Mouse (Mus musculus): Measurements from ENCODE around the gene Abca17.

Gene Abca17

DNA sequence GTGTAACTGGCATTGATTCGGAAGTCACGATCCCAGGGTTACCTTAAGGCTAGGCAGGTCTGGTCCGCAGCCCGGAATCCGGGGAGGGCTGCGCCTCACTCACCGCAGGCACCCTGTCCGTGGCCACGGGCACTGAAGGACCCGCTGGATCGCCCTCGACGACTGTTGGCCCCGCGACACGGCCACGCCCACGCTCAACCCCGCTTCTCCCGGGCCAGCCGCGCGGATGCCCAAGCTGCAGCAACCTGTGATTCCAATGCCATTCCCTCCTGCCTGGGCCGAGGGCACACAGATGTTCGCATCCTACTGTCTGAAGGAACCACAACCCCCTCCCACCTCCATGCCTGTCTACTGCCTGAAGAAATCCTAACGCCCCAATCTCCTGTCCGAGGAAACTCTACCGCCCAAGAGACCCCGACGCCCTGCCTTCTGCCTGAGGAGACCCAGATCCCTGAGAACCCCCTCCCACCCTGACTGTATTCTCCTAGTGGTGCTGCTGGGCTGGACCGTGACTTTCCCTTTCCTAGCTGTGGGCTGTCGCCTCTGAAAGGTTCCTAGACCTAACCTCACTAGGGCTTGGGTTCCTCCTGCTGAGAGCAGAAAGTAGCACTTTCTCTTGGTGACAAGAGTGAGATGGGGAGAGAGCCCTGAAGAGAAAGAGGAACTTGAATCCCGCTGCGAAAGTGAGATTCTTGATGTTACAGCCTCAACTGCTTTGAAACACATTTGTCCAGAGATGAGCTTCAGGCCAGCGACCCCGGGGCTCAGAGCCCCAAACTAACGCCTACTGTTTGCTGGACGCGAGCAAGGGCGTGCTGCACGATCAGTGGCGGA is at the start of gene Abca17:
TSS of gene Abca17 (minus strand) at position 143 of the 834 bp plus-strand sequence.
- DNase-seq (ENCODE audit: low read depth): no peak

DNA sequence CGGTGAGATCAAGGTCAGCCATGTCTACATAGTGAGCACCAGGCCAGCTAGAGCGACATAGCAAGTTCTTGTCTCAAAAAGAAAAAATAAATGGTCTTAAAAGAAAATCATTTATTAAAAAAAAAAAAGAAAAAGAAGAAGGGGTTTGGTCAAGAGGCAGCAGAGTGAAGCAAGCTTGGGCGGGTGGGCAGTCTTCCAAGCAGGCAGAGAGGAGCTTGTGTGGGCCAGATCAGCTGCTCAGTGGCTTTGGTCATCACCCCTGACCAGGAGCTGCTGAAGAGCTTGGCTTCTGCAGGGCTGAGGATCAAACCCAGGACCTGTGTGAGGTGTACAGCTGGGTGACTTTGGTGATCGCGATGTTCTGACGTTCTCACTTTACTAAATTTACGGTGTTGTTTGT is 43.6 kb upstream of the Abca17 start:
- no peak for DNase-seq (ENCODE audit: low read depth)

DNA sequence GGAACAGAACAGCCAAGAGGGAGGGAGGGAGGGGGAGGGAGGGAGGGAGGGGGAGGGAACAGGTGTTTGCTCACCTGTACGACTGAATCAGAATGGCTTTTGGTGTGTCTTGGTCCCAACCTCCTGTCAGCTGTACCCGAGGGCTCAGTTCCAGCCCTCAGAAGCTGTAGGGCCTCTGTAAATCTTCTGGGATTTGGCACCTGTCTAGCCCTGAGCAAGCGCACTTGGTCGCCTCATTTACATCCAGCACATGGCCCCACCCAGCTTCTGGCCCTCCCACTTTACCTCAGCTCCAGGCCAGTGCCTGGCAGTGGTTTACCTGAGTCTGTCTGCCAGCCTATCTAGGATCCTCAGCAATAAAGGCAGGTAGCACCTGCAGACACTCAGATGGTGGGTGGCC is 42.7 kb upstream of the Abca17 start:
- no peak for DNase-seq (ENCODE audit: low read depth)

DNA sequence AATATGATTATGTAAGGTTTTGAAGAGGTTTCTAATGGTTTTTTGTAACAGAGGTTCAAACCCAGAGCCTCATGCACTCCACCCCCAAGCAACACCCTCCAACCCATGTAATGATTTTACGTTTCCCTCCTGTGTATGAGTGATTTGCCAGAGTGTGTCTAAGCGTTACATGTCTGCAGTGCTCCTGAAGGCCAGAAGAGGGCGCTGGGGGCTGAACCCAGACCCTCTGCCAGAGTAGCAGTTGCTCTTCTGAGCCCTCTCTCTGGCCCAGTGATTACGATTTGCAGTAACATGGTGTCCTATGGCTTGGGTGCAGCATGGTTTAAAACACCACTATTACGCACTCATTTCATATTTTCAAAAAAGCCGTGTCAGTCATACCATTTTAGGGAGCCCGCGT is 40.3 kb upstream of the Abca17 start:
- no peak for DNase-seq (ENCODE audit: low read depth)

DNA sequence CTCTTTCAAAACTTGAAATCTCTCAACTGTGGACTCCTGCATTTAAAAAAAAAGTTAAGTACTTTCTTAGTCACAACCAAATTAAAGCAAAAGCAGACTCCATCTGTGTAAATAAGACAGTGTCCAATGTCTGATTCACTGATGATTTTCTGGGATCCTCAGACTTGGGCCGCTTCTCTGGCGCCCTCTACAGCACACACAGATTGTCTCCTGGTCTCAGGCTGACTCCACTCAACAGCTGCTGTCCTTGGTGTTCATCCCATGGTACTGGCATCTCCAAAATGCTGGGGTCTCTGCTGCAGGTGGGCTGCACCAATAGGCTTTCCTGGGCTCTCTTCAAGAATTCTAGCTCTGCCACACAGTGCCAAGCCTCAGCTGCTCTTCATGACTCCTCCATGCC is 39.0 kb upstream of the Abca17 start:
- DNase-seq (ENCODE audit: low read depth): peak; percentile 46

DNA sequence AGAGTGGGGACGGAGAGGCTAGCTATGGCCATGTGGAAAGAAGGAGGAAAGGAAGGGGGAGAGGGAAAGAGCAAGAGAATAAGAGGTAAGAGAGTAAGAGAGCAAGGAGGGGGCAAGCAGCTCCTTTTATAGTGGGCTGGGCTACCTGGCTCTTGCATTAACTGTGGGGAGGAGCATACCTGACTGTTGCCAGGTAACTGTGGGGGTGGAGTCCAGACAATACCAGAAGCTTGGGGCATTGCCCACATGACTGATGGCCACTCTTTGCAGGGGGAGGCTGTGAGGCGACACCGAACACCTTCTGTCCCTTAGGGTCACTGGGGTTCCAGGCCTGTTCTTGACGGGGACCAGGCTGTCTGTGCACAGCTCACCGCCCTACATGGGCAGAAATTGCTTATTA is 37.8 kb upstream of the Abca17 start:
- no peak for DNase-seq (ENCODE audit: low read depth)

DNA sequence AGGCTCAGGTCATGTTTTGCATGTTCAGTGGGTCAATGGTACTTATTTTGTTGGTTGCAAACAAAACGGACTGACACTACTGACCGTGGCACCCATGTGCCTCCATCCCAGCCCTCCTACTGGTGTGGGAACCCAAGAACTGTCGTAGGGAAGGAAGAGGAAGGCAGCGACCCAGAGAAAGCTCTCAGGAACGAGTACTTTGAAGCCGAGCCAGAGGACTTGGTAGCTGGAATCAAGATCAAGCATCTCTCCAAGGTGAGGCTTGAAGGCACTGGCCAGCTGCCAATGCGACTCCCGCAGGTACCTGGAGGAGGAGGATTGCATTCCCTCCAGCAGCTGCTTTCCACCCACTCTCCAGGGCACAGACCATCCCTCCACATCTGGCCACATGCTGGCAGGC is 32.9 kb upstream of the Abca17 start:
- no peak for DNase-seq (ENCODE audit: low read depth)

DNA sequence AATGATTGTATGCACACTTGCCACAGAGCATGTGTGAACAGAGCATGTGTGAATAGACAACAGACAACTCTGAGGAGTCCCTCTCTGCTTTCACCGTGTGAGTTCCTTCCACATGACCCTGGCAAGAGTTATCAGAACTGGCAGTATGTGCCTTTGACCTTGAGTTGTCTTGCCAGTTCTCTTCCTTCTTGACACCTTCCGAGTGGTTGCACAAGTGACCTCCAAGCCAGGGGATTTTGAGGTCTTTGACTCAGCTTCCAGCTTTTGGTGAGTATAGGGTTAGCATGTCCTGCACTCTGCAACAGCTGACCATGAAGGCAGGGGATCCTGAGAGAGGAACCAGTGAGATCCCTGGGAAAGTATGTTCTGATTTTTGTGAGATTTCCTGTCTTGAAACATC is 27.6 kb upstream of the Abca17 start:
- no peak for DNase-seq (ENCODE audit: low read depth)

DNA sequence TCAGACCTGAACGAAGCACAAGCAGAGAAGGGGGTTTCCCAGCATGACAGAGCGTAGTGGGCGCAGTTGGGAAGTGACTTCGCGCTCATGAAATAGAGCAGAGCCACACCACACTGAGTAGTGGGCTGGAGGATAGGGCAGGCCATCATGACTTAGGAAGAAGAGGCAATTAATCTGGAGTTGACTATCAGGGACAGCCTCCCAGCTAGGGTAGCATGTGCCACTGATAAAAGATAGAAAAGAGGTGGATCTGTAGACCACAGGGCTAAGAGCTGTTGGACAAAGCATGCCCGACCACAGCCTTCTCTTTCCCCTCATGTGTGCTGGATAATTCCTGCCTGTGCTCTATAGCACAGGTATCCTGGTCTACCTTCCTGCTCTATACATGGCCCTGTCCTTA is 25.0 kb upstream of the Abca17 start:
- DNase-seq (ENCODE audit: low read depth): no peak

DNA sequence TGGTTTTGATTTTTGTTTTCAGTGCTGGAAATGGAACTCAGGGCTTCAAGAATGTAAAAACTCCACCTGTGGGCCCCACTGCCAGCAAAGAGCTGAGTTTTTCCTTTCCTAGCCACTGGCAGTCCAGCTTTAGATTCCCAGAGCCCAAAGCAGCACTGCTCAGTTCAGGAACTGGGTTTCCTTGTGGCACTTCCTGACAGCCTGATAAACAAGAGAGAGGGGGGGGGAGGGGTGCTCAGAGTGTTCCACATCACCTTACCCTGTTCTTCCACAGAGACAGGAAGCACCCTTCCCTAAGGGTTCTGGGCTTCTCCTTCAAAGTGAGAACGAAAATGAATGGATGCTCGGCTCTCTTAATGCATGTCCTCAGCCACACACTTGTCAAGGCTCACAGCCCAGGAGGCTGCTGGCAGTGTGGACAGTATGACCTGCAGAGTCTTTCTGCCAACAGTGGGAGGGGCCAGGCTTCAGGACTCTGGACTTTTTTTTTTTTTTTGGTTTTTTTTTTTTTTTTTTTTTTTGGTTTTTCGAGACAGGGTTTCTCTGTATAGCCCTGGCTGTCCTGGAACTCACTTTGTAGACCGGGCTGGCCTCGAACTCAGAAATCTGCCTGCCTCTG is 24.3 kb upstream of the Abca17 start:
- DNase-seq (ENCODE audit: low read depth): no peak

DNA sequence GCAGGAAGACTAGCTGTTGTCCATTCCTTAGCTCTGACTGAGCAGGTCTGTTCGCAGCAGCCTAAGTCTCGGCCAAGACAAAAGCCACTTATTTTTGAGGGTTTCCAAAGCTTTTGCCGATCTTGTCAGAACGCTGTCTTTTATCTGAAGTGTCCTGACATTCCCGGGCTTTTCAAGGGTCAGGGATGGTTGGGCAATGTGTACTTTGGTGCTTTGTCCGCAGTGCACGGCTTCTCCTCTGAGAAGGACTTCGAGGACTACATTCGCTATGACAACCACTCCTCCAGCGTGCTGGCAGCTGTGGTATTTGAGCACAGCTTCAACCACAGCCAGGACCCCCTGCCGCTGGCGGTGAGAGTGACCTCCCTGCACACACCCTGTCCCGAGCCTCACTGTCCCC is 15.0 kb upstream of the Abca17 start:
- DNase-seq (ENCODE audit: low read depth): no peak

DNA sequence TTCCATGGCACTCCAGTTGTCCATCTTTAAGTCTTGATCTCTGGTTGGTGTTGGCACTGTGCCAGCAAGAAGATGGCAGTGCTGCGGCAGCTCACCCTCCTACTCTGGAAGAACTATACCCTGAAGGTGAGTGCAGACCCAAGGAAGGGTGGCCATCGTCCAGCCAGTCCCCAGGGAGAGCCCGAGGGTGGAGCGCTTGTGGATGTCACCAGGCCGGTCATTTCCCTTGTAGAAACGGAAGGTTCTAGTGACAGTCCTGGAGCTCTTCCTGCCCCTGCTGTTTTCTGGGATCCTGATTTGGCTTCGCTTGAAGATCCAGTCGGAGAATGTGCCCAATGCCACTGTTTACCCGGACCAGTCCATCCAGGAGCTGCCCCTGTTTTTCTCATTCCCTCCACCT is 13.6 kb upstream of the Abca17 start:
- DNase-seq (ENCODE audit: low read depth): no peak

DNA sequence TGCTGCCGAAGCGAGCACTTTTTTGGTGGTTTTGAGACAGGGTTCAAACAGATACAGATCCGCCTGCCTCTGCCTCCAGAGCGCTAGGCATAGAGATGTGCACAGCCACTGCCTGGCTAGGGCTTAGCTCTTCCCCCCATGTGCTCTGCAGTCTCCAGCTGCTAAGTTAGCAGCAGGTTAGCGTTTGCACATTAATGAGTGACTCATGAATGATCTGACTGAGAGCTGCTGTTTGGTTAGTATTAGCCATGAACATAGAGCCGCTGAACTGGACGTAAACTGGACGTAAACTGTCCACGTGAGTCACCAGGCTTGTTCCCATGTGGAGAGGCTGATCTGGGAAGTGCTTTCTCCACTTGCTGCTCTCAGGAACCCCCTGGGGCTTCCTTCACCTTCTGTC is 11.7 kb upstream of the Abca17 start:
- no peak for DNase-seq (ENCODE audit: low read depth)

DNA sequence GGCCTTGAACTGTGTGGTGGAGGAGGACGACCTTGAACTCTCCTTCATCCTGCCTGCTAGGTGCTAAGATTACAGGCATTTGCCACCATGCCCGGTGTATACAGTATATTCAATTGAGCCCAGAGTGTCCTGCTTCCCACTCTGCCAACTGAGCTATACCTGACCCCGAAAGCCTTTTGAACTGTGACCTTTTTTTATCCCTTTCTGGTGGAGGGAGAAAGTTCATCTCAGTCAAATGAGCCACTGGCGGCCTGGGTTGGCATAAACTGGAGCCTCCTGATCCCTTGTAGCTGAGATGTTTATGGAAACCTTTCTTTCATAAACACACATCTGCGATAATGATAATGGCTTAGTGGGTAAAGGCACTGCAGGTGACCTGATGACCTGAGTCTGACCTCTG is 10.4 kb upstream of the Abca17 start:
- no peak for DNase-seq (ENCODE audit: low read depth)

DNA sequence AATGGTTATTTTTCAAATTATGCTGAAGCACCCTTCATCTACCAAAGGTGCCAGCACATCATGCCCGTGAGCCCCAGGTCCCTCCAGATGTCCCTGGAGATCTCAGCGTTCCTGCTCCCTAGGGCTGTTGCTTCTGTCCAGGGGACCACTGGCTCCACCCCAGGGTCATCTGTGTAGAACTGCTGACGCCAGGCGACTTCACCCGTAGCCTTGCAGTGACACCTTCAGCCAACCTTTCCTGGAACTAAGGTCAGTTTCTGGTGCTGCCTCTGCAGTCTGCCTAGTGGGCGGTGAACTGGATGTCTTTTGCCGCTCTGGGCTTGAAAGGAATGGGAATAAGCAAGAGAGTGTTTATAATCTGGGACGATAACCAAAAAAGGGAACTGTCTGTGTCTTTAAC is 10.0 kb upstream of the Abca17 start:
- no peak for DNase-seq (ENCODE audit: low read depth)

DNA sequence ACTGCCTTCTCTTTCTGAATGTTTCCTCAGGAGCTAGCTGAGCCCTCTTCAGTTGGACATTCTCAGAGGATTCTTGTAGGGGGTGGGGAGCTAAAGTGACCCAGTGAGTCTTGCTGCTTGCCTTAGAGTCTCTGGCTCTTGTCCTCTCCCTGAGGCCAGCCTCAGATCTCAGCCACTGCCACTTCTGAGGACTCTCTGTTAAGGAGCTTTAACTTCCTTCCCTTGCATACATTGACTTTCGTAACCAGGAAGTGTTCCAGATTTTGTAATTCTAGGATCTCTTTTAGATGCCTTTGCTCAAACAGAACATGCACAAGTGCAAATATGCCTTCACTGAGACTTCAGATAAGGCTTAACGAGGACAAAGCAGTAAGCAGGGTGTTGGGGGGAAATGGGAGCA is 9.0 kb upstream of the Abca17 start:
- no peak for DNase-seq (ENCODE audit: low read depth)

DNA sequence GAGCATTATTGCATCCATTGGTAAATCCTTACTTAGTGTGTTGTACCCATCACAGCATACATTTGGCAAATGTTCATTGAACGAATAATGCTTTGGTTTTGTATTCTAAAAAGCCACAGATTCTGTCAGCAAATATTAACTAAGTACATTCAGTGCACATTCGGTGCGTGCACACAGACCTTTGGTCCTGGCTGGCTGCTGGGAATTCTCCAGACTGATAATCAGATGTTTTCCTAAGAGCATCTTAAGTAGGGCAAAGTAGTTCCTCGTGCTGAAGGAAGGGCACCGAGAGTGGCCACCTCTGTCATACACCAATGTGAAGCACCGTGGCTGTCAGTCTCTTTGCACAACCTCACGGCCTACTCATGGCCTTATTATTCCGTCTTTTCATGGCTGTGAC is 8.1 kb upstream of the Abca17 start:
- no peak for DNase-seq (ENCODE audit: low read depth)

DNA sequence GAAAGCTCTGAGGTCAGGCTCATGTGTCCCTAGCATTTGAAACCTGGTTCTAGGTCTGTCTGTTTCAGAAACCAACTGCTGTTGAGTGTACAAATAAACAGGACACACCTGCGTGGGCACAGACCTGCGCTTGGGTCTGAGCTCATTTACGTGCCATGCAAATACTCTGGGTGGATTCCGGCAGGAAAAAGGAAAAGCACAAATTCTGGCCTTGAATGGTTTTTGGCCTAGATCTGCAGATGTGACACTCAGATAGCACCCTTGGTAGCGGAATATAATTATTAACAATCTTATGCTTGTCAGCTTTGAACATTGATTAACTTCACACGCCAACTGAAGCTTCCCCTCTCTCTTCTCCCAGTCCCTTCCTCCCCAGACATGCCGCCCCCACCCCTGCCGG is 4.4 kb upstream of the Abca17 start:
- DNase-seq (ENCODE audit: low read depth): no peak

DNA sequence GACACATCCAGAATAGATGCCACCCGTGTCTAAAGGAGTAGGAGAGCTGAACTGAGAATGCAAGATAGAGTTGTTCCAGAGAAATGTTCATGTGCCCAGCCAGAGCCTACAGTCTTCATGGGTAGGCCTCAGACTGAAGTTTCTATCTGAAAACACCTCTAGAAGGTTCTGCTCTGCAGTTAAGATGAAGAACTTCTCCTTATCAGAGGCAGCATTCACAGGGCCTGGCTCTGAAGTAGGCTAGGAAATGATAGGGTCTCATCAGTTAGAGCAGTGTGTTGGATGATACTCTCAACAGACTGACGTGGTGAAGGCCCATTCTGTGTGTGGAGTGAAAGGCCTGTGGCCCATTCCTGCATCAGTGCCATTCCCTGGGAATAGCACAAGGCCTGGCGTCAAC is 3.1 kb upstream of the Abca17 start:
- no peak for DNase-seq (ENCODE audit: low read depth)

DNA sequence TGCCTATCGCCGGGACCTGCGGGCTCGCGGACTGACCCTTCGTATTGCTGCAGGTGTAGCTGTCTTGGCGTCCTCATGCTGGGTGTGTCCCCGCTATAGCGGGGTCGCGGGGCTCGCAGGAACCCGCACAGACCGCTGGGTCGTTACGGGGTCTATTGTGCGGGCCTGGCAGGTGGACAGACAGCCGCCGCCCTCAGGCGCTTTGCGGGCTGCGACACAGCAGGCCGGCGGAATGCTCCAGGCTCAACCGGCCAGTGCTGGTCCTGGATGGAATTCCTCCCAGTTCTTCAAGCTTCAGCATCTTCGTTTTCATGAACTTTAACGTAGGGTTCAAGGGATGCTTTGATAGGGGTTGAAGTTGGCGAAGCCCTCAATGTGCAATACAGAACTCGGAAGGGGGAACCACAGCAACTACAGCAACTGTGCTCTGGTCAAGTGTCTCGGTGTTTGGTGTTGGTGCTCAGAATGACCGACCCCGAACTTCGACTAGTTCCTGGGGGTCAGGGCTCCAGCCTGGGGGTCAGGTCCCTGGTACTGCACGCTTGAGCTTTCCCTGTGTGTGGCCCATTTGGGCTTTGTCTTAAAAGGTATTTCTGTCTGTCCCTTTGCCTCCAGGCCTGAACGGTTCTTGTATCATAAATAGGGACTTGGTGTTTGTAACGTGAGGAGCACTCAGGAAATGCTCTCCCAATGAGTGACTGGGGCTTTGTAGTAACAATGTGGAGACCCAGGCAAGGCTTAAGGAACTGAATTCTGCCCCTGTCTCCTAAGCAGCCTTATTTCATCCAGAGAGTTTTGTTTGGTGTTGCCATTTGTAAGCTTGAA is 1.7 kb upstream of the Abca17 start:
- DNase-seq (ENCODE audit: low read depth): no peak

DNA sequence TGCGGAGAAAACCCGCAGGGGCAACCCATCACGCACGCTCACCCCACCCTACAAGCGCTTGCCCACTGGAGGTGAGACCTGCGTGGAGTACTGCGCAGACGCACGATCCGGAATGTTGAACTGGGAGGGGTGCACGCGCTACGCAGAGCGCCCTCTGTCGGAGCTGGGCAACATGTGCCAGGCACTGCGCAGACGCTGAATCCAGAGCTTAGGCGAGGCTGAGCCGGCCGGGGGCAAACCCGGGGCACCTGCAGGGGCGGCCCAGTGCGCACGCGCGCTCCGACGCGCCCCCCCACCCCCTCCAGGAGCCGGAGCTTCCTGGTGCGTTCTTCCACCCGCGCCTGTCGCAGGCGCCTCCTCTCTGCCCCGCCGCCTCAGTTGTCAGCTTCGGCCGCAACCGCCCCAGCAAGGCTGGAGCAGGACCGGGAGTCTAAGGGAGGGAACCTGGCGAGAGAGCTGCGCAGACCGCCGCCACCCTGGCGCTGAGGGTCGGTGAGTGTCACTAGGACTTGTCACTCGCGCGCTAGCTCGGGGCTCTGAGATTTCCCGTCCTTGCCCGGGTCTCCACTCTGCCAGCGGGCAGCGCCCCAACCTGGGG is 991 bp upstream of the Abca17 start, which contains the start of gene Abca3:
TSS of gene Abca3 (plus strand) at position 191 of the 598 bp plus-strand sequence.
- DNase-seq (ENCODE audit: low read depth): peak; percentile 88

DNA sequence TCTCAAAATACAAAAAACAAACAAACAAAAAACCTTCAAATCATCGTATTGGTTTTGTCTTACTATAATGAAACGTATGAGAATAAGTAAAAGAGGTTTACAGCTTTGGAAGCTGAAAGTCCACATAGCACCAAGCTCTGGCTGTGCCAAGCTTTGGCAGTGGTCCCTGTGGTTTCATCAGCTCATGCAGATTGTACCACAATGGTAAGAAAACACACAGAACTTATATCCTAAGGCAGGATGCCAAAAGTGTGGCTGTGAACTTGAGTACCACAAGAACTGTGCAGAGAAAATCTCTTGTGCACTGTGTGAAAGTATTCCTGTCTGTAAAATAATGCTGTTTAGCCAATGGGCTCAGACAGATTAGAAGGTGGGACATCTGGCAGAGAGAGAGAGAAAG is 1.7 kb downstream of the Abca17 start:
- DNase-seq (ENCODE audit: low read depth): no peak

DNA sequence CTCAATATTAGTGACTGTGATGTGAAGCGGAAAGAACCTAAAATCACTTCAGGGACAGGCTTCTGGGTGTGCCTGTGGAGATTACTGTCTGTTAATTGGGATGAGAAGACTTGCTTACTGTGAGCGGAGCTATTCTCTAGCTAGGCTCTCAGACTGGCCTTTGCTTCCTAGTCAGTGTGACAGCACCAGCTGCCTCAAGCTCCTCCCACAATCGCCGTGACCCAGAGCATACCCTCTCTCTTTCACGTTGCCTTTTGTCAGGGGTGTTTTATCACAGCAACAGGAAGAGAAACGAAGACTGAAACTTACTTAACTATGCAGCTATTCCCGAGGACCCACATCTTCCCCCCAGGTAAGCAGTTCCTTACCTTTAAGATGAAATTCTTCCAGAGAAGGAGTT is 4.0 kb downstream of the Abca17 start:
- no peak for DNase-seq (ENCODE audit: low read depth)

Data from fibroblast of lung, adult 2 months (primary cell).